Mouse (Mus musculus) thymus, postnatal 14 days (tissue): Measurements from ENCODE around the gene Gm45234.
"Not testable (repeated sequence)": the region's sequence is repeated elsewhere in the genome, so short reads cannot be mapped to it uniquely, and the experiment has no call there.

Experiments
- DNase-seq: peaks from one replicate; pipeline ENCODE4 v3.0.0; 2021

The Gm45234 gene

DNA sequence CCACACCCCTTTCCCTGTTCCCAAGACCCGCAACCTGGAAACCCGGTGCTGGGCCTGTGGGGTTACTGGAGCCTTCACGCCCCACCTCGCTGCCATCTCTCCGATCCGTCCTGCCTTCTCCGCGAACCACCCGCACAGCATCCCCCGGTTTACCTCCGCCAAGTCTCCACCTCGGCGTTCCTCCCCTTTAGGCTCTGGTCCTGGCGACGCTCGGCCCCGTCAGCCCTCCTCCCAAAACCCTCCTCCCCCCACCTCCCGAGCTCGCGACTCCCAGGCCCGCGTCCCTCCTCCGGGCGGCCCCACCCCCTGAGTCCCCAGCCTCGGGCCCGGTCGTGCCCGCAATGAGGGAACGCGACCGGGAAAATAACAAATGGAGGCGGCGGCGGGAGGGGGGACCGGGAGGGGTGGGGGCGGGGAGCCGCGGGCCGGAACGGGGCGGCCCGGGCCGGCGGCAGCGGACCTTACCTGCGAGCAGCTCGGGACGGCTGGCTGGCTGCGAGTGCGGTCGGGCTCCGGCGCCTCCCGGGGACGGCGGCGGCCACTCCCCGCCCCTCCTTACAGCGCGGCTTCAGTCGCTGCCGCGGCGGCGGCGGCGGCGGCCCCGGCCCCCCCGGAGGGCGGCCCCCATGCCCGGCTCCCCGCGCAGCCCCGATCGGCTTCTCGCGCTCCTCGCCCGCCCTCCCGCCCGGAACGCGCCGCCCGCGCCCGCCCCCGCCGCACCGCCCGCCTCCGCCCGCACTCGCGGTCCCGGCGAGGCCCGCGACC is at the start of gene Gm45234, which contains the start of gene Atn1:
Gene Gm45234 (minus strand): TSS at position 191 of the 765 bp plus-strand sequence.
Gene Atn1 (minus strand): TSS at position 694 of the 765 bp plus-strand sequence.
- DNase-seq: peak; percentile 57

DNA sequence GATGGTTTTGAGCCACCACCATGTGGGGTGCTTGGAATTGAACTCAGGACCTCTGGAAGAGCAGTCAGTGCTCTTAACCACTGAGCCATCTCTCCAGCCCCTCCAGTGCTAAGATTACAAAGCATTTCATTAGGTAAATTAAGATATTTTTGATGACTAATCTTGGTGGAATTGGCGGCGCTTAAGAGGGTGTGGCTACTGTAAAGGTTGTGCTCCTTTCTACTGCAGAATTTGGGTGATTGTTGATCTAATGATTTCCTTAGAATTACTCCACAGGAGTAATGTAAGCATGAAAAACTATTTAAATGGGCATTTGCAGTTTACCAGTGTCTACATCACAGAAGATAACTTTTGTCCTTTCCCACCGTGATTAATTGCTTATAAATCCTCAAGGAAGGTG is 48.5 kb upstream of the Gm45234 start:
- no peak for DNase-seq

DNA sequence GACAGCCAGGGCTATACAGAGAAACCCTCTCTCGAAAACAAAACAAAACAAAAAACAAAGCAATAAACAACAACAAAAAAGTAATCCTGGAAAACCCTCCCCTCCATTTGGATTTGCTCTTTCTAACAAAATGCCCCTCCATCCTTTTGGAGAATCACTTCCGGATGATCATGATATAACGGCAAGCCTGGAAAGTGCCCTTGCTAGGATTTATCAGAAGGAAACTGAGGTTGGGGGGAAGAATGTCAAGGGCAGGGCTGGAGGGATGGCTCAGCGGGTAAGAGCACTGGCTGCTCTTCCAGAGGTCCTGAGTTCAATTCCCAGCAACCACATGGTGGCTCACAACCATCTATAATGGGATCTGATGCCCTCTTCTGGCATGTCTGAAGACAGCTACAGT is 47.9 kb upstream of the Gm45234 start:
- DNase-seq: not testable (repeated sequence)

DNA sequence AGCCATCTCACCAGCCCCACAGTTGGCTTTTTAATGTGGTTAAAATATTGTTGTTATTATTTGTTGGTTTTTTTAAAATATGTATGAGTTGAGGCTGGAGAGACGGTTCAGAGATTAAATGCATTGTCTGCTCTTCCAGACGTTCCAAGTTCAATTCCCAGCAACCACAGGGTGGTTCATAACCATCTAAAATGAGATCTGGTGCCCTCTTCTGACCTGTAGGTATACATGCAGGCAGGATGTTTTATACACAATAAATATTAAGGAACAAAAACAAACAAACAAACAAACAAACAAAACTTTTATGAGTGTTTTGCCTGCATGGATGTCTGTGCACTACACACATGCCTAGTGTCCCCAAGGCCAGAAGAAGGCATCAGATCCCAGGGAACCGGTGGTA is 47.2 kb upstream of the Gm45234 start:
- no peak for DNase-seq

DNA sequence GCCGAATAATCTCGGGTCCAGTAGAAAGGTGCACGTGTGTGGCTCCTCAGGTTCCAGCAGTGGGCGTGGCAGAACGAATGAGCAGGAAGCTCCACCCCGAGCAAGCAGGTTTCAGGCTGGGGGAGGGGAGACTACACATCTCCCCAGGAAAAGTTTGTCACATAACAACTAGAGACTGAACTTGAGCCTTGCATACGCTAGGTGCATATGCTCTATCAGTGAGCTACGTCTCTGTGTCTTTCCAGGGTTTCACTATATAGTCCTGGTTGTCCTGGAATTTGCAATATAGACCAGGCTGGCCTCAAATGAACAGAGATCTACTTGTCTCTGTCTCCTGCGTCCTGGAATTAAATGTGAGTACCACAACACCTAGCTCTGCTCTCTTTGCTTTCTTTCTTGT is 46.6 kb upstream of the Gm45234 start:
- DNase-seq: not testable (repeated sequence)

DNA sequence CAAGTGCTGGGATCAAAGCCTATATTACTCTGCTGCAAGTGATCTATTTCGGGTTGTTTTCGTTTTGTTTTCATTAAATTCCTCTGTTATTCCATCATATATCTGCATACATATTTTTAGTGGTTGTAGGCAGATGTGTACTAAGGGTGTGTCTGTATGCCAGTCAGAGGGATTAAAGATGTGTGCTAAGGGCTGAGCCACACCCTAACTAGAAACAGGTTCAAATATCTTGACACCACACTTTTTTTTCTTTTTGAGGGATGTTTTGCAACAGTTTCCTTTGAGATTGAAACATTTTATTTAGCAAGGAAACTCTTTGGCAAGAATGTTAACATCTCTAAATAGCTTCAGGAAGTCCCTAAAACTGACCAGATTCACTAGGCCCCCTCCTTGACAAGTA is 40.4 kb upstream of the Gm45234 start:
- no peak for DNase-seq

DNA sequence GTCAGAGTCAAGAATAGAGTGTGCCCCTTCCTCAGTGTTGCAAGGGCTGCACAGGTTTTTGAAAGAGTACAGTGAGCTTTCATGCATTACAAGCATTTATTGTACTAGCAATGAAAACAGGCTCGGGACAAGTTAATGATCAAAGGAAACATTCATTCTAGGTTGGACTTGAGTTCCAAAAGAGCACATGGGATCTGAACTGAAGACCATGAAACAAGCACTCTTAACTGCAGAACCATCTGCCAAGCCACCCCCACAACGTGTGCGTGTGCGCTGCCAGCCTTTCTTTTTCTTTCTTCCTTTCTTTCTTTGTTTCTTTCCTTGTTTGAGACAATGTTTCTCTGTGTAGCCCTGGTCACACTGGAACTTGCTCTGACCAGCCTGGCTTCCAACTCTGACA is 40.0 kb upstream of the Gm45234 start:
- no peak for DNase-seq

DNA sequence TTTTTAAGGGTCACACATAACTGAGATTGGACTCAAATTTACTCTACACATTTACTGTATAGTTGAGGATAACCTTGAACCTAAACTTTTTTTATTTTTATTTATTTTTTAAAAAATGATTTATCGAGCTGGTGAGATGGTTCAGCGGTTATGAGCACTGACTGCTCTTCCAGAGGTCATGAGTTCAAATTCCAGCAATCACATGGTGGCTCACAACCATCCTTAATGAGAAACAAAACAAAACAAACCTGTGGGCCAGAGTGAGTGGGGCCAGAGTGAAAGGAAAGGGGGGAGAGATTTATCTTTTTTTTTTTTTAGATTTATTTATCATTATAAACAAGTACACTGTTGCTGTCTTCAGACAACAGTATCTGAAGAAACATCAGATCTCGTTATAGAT is 36.1 kb upstream of the Gm45234 start:
- no peak for DNase-seq

DNA sequence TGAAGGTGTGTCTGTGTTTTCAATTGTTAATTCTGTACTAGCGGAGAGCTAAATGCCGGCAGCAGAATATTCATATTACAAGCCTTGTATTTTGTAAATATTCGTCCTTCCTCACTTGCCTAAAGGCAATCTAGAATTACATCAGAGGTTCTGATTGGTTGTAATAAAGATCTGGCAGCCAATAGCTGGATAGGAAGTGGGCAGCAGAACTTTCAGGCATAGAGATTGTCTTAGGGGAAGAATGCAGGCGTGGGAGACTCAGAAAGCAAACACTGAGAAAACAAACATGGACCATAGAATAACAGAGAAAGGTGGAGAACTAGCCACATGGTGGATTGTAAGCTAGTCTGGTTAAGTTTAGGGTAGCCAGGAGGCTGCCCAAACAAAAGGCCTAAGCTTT is 34.3 kb upstream of the Gm45234 start:
- DNase-seq: no peak

DNA sequence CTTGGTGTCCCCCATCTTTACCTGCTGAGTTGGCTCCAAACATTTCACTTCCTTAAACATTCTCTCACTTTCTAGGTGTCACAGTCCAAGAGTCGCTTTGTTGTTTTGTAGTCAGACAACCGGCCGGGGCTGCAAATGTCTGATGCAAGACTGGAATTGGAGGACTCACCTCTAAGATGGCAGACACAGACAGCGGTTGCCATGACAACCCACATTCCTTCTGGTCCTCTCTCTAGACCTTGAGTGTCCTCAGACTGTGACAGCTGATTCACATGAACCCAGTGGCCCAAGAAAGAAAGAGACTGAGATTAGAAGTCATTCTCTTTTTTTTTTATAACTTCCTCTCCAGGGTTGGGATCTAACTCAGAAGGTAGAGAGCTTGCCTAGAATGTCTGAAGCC is 33.7 kb upstream of the Gm45234 start:
- DNase-seq: no peak

DNA sequence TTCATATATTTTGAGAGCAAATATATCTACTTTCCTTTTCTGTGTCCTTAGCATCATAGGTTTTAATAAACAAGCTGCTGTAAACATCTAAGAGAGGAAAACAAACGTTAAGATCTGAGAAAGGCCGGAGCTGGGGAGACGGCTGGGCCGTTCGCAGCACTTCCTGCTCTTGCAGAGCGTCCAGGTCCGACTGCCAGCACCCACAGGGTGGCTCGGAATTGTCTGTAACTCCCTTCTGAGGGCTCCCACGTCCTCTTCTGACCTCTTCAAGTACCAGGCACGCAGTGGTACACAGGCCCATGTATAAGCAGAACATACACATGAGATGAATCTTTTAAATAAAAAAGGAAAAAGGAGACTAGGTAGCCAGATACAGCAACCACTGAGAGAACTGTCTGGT is 31.9 kb upstream of the Gm45234 start:
- DNase-seq: no peak

DNA sequence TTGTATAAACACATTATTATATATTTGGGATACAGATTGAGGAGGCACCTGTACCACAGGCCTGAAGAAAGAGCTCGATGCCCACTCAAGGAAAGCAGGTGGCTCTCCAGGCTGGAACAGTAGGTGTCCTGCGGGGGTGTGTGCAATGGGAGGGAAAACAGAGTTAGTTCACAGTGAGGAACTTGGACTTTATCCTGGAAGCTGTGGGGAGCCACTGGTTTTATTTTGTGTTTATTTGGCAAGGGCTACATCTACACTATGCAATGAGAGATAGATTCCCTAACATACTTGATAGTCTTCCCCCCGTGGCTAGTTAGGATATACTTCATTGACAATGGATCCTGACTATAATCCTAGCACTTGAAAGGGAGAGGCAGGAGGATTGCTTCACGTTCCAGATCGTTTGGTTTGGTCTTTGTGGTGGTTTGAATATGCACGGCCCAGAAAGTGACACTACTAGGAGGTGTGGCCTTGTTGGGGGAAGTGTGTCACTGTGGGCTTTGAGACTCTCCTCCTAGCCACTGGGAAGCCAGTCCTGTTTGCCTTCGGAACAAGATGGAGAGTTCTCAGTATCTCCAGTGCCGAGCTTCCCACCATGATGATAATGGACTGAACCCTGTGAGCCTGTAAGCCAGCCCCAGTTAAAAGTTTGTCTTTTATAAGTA is 31.1 kb upstream of the Gm45234 start:
- DNase-seq: no peak

DNA sequence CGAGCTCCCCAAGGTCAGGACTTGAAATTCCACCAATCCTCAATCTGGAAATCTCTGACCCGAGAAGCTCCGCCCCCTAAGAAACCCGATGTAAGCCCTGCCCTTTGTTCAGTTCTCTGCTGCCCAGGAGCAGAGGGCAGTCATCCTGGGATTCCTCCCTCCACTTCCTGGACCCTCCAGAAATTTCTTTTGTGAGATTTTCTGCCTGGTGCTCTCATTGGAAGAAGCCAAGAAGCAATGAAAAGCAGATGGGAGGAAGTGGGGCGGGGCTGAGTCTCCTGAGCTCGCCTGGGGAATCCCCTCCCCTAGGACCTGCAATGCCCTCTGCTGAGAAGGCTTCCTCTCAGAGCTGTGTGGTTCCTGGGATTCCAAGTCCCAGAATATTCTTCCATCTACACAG is 26.6 kb upstream of the Gm45234 start:
- DNase-seq: peak; percentile 73

DNA sequence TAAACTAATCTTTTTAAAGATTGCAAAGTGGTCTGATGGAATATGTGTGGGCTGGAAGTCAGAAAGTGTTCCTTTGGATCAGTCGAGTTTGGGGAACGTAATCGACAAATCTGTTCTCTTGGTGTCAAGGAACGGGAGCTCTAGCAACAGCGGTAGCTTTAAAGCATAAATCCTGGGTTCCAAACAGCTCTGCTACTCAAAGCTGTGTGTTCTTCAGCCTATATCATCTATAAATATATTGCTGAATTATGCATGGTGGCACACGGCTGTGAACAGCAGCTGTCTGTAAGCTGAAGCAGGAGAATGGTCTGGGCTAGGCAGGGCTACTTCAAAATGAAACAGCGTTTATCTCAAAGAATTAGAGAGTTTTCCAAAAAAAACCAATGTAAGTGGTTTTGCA is 25.1 kb upstream of the Gm45234 start:
- DNase-seq: no peak

DNA sequence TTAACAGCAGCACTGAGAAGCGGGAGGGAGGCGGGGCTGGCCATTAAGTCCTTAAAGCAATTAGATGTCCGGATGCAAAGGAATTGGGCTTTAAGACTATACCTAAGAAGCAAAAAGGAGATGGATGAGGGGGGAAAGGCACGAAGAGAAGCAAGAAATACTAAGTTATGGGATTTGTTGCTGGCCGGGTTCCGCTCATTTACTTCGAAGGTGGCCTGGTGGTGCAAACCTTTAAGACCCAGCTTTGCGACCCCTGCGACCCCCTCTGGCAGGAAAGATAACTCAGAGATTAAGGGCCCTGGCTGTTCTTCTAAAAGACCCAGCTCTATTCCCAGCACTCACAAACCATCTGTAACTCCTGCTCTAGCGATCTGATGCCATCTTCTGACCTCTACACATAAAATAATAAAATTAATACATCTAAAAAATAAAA is 24.2 kb upstream of the Gm45234 start:
- peak; percentile 37 for DNase-seq

DNA sequence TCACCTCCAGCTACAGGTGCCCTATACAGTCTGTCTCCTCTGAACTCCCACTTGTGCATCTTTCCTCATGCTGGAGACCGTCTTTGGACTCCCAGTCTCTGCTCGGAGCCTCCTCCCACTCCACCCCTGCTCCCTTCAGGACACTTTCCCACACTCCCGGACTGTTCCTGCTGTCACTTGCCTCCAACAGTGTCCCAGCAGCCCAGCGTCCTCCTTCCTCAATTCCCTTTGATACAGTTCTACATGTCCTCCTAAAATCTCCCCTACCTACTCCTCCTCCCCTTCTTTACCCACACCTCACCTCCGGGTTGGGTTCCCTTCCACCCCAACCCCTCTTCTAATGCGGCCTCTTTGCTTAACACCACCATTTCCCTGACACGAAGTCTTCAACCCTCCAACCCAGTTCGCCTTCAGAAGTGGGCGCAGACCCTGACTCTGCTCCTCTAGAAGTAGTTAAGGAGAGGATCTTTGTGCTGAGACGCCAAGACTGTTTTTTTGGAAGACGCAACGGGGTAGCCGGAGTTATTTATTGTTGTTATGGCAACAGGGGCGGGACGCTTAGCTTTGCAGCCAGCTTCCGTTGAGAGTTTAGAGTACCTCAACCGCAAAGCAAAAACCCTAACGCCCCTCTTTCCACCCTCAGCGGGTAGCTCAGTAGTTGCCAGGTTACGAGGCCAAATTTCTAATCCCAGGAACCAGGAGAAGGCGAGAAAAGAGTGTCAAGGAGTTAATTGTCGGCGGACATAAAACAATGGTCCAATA is 23.6 kb upstream of the Gm45234 start, which contains the start of gene Lrrc23:
Gene Lrrc23 (minus strand): TSS at position 506 of the 762 bp plus-strand sequence.
- peak; percentile 85 for DNase-seq

DNA sequence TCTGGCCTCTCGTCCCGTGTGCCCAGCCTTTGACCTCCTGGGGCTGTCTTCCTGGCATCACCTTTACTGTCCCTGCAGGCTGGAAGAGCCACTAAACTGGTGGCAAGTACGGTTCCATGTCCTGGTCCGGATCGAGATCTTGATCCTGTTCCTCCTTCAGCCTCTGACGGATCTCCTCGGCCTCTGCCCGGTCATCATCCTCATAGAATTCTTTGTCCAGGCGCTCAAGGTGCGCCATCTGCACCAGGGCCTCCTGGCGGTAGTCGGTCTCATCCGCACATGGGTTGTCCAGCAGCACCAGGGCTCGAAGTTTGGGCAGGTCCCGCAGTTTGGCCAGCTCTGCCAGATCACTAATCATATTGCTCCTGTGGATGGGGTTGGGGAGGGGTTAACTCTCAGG is 14.7 kb upstream of the Gm45234 start:
- no peak for DNase-seq

DNA sequence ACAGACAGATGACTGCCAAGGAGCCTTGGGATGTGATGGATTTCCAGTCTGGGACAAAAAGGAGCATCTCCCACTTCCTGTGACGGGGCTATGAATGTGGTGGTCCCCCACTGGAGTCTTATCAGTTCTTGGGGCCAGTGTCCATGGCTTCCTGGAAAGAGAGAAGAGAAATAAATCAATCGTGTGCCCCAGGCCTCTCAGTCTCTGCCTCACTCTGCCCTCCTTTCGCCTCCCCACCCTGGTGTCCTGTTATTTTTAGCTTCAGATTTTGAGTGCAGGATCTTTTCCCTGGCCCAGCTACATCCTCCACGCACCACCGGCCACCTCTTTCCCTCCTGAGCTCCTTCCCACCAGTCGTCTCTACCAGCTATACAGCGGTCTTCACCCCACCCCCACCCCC is 14.2 kb upstream of the Gm45234 start:
- no peak for DNase-seq

DNA sequence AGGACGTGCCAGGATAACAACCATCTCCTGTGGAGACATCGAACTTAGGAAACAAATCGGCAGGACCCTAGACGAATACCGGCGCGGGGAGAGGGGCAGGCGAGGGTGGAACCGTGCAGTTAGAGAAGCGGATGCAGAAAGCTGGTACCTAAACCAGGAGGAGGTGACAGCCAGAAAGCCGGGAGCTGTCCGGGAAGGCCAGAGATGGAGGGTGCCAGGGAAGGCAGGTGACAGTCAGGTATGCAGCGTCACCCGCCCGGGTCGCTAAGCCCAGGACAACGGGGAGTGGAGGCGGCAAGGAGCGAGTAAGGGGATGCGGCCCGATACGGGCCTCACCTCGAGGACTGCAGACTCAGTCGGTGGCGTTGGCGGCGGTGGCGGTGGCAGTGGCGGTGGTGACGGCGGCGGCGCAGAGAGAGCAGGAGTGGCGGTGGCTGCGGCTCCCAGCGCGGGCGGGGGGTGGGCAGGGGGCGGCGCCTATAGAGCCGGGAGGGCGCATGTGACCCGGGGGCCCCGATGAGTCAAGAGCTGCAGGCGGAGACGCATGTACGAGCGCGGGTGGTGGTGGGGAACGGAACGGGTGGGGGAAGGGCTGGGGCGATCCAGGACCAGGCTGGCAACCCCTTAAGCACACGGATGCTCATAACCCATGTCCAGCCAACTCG is 13.4 kb upstream of the Gm45234 start, which contains the start of gene Eno2:
Gene Eno2 (minus strand): TSS at position 573 of the 665 bp plus-strand sequence.
- peak; percentile 81 for DNase-seq

DNA sequence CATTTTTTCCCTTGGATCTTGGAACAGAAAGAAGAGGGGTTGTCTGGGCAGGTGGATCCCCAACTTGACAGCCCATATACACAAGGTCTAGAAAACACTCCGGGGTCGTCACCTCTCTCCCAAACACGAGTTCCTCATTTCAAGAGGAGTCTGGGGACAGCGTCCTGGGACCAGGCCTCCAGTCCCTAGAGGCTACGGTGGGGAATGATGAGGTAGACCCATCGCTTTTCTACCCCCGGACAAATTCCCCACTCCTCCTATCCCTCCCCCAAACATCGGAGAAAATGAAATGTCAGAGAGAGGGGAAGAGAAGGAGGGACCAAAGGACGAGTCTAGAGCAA is 12.9 kb upstream of the Gm45234 start:
- DNase-seq: no peak

DNA sequence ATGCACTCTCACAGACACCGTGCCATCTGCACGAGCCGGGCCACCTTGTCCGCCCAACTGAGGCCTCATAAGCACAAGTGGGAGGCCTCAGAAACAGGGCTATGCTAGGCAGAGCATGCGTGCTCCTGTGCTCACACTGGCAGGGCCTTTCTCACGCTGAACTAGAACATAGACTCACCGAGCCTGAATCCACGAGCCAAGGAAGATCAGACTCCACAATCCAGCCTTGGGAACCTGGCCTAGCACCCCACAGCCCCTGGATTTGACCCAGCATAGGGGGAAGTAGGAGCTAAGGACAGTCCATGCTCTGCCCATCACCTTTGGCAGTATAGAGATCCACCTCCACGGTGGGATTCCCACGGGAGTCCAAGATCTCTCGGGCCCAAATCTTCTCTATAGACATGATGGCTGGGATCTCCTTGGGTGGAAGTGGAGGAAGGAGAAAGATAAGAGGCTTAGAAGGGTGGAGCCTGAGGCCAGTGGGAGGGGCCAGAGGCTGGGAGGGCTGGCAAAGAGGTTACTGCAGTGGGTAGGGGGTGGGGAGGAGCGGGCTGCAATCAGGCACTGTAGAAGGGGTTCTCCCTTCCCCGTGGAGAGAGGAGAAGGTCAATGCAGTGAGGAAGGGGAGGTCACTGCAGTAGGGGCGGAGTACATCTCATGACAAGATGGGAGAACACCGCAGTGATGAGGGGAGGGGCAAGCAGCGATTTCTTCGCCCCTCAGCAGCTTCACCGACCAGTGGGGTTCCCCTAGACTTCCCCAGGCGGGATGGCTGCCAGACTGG is 12.3 kb upstream of the Gm45234 start:
- DNase-seq: peak; percentile 39

DNA sequence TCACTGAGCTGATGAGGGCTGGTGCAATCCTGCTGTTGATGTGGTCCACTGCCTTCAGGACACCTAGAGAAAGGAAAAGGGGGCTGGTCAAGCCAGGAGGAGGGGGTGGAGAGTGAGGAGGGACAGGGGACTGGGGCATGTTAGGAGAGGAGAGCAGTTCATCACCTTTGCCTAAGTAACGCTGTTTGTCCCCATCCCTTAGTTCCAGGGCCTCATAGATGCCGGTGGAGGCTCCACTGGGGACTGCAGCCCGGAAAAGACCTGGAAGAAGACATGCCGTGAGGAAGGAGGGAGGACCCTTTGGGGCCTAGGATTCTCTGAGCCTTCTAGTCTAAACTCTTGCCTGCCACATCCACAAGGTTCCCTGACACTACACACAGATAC is 11.7 kb upstream of the Gm45234 start:
- DNase-seq: no peak
